Mouse (Mus musculus) Patski (cell line): Measurements from ENCODE around the gene Pilra. TPM values are rescaled to one million over a fixed set of nuclear protein-coding genes. Genes with fewer than 3 reads are reported as not detected.

Source experiments
- ATAC-seq: fragments of 100-300 bp; one replicate; pipeline ENCODE4 v1.8.0; 2021
- CTCF ChIA-PET: fragments of 350-600 bp; sonication (Branson Sonifier 250); formaldehyde crosslinking; loops from one replicate; lab custom pipeline; 2022; ENCODE audit warnings: inconsistent platforms; lab: Charles Lee
- POLR2A ChIA-PET: fragments of 350-600 bp; sonication (Branson Sonifier 250); formaldehyde crosslinking; loops from one replicate; lab custom pipeline; 2022; ENCODE audit warnings: antibody characterized with exemption, inconsistent platforms; lab: Charles Lee
- DNase-seq: peaks from one replicate; pipeline ENCODE4 v3.0.0-alpha.2; 2011; ENCODE audit warnings: low read depth, low spot score
- H3K27me3 ChIP-seq: fragments of 371-371 bp; one replicate; pipeline ENCODE4 v1.5.1; 2021
- CTCF ChIP-seq: fragments of 100-300 bp; IDR thresholded peaks from one replicate; pipeline ENCODE4 v1.5.1; 2021
- in situ Hi-C: fragments of 300-500 bp; cut with MboI; formaldehyde crosslinking; loops from 3 replicates; pipeline ENCODE4 v1.11.1; 2018; ENCODE audit warnings: low pct_unique_long_range_greater_than_20kb, mixed read lengths
- polyA plus RNA-seq: library from polyadenylated mRNA; unstranded; gene quantifications from one replicate; pipeline ENCODE4 v1.2.3, GENCODE M21; 2021

The Pilra gene
- polyA plus RNA-seq, 1 experiment from 2014 or later, result 0.05 TPM

- H3K27me3 ChIP-seq, result no peaks in the 10 kb centered on the region
- CTCF ChIA-PET, result interaction anchor here (1.4 to 2.0 kb wide), 4 partner anchors 13 to 60 kb away, joined by 4 to 7 read pairs (median 6); no protein-coding TSS in a partner anchor
- in situ Hi-C loops, result no loop called here
Observed at GRCm38 (mm10) chr5:137817466-137818222, 18.4 kb downstream of the Pilra start.

DNA sequence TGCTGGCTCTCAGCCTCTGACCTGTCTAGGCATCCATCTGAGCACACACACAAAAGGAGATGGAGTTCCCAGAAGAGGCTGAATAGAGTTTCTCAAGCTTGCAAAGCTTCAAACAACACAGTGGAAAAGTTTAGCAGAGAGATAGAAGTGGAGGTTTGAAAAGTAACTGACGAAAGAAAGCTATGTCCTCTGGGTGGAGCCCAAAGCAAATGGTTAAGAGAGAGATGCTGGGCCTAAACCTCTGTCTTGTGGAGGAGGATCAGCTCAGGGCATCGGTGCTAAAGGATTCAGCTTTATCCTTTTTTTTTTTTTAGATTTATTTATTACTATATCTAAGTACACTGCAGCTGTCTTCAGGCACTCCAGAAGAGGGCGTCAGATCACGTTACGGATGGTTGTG, 27.8 kb downstream of the Pilra start:
- ATAC-seq (no peak), DNase-seq (no peak)
- CTCF ChIA-PET, result no interaction called here
- POLR2A ChIA-PET, result no interaction called here
- H3K27me3 ChIP-seq, result no peaks in the 10 kb centered on the region
- no peak for TF ChIP-seq CTCF
- in situ Hi-C loops, result loop anchor here (10.0 kb wide), 1 partner anchor 146 kb away; no protein-coding TSS in a partner anchor

More at GRCm38 (mm10) chr5:137817466-137818222, 18.4 kb downstream of the Pilra start:
- ATAC-seq (no peak), DNase-seq (no peak)
- TF ChIP-seq CTCF, result no peak
- POLR2A ChIA-PET, result no interaction called here

- no peak for TF ChIP-seq CTCF
- ChIA-PET CTCF (interaction anchor here (1.3 kb wide), 1 partner anchor 10 kb away, joined by 4 read pairs; no protein-coding TSS in a partner anchor), POLR2A (no interaction called here)
- in situ Hi-C loops, result loop anchor here (10.0 kb wide), 1 partner anchor 149 kb away; no protein-coding TSS in a partner anchor
- DNase-seq, result no peak
- no peak for ATAC-seq
- H3K27me3 ChIP-seq, result no peaks in the 10 kb centered on the region
Observed at GRCm38 (mm10) chr5:137806158-137806557, 29.9 kb downstream of the Pilra start.

DNA sequence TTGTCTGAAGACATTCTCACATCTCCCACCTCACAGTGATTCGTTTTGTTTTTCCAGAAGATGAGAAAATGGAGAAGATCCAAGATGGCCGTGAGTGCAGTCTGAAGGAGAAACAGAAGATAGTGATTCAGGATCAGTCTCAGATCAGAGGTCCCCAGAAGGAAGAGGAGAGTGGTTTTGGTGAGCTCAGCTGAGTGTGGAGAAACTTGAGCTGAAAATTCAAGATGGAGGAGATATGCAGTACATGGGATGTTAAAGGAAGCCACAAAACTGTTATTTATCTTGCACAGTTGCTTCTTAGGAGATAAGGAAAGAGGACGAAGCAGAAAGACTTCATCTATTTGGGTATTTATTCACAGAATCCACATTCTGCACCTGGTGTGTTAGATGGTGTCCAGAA, 35.2 kb downstream of the Pilra start:
- ChIA-PET POLR2A (no interaction called here), CTCF (no interaction called here)
- in situ Hi-C loops, result loop anchor here (5.0 to 10.0 kb wide), 2 partner anchors 76 to 154 kb away; no protein-coding TSS in a partner anchor
- H3K27me3 ChIP-seq, result no peaks in the 10 kb centered on the region
- no peak for ATAC-seq
- no peak for TF ChIP-seq CTCF
- no peak for DNase-seq

DNA sequence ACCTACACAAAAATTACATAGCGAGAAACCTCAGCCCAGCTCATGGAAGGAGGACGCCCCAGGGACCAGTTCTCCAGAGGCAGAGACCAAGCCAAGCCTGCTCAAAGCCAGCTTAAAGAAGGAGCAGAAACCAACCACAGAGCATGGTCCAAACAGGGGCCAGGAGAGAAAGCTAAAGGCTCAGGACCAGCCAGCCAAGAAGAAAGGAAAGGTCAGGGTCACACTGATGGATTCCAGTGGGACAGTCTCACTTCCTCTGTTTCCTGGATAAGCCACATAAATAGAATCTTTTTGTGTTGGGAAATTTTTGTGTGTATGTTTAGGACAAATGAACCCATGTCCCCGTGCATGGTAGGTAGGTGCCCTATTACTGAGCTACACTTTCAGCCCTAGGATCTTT, 39.5 kb downstream of the Pilra start:
- TF ChIP-seq CTCF, result no peak
- ChIA-PET POLR2A (no interaction called here), CTCF (interaction anchor here (1.7 to 1.9 kb wide), 2 partner anchors 9 to 21 kb away, joined by 4 to 6 read pairs; no protein-coding TSS in a partner anchor)
- in situ Hi-C loops, result loop anchor here (25.0 kb wide), 1 partner anchor 1216 kb away; no protein-coding TSS in a partner anchor
- DNase-seq (no peak), ATAC-seq (no peak)
- no peaks in the 10 kb centered on the region for H3K27me3 ChIP-seq

- in situ Hi-C loops, result loop anchor here (25.0 kb wide), 1 partner anchor 1221 kb away; no protein-coding TSS in a partner anchor
- ChIA-PET POLR2A (no interaction called here), CTCF (interaction anchor here (2.8 kb wide), 1 partner anchor 87 kb away, joined by 9 read pairs; no protein-coding TSS in a partner anchor)
- H3K27me3 ChIP-seq, result no peaks in the 10 kb centered on the region
- no peak for TF ChIP-seq CTCF
- DNase-seq (no peak), ATAC-seq (no peak)
Observed at GRCm38 (mm10) chr5:137791553-137791952, 44.5 kb downstream of the Pilra start.

GRCm38 (mm10) chr5:137788946-137789531, 47.0 kb downstream of the Pilra start:
- ATAC-seq, result no peak
- no peak for DNase-seq
- ChIA-PET CTCF (no interaction called here), POLR2A (no interaction called here)
- in situ Hi-C loops, result loop anchor here (10.0 to 25.0 kb wide), 2 partner anchors 376 to 1223 kb away; partner anchors contain the start of gene Cops6
- no peak for TF ChIP-seq CTCF
- H3K27me3 ChIP-seq, result no peaks in the 10 kb centered on the region

- no peaks in the 10 kb centered on the region for H3K27me3 ChIP-seq
- no peak for TF ChIP-seq CTCF
- in situ Hi-C loops, result loop anchor here (10.0 to 25.0 kb wide), 2 partner anchors 377 to 1224 kb away; partner anchors contain the start of gene Cops6
- ATAC-seq, result no peak
- no peak for DNase-seq
- ChIA-PET CTCF (no interaction called here), POLR2A (no interaction called here)
Observed at GRCm38 (mm10) chr5:137788171-137788570, 47.9 kb downstream of the Pilra start.

- ChIA-PET CTCF (no interaction called here), POLR2A (interaction anchor here (0.6 kb wide), 1 partner anchor 68 kb away, joined by 3 read pairs; no protein-coding TSS in a partner anchor)
- no peaks in the 10 kb centered on the region for H3K27me3 ChIP-seq
- DNase-seq (peak; percentile 82), ATAC-seq (peak; percentile 53)
- no peak for TF ChIP-seq CTCF
- in situ Hi-C loops, result loop anchor here (10.0 to 25.0 kb wide), 2 partner anchors 377 to 1225 kb away; partner anchors contain the start of gene Cops6
Observed at GRCm38 (mm10) chr5:137787151-137787928, 48.7 kb downstream of the Pilra start, which contains the start of the genes Mepce and Zcwpw1. Gene Mepce (minus strand): TSS chr5:137787655. Gene Zcwpw1 (plus strand): TSS chr5:137787798.
